Mouse (Mus musculus) urinary bladder, postnatal 4 days (tissue): ENCODE results near the gene Cobl.

Experiments used
- DNase-seq, 2 experiments: peaks; one replicate each; pipeline ENCODE4 v3.0.0; 2021 to 2022; ENCODE audit warnings: low spot score in 2 of 2

The Cobl gene

GRCm38 (mm10) chr11:12219594-12220530 lies 244.9 kb downstream of the Cobl start:
- DNase-seq: no peak

GRCm38 (mm10) chr11:12216897-12217296 lies 247.9 kb downstream of the Cobl start:
- no peak for DNase-seq

GRCm38 (mm10) chr11:12215582-12215981 lies 249.2 kb downstream of the Cobl start:
- DNase-seq: no peak

GRCm38 (mm10) chr11:12208574-12208973 lies 256.2 kb downstream of the Cobl start:
- no peak for DNase-seq

GRCm38 (mm10) chr11:12205201-12206161 lies 259.3 kb downstream of the Cobl start:
- DNase-seq: no peak

GRCm38 (mm10) chr11:12199441-12199840 lies 265.3 kb downstream of the Cobl start:
- DNase-seq: no peak

- DNase-seq: no peak
Measured at GRCm38 (mm10) chr11:12198700-12199349, 265.9 kb downstream of the Cobl start.

- no peak for DNase-seq
Measured at GRCm38 (mm10) chr11:12198017-12198416, 266.7 kb downstream of the Cobl start.

GRCm38 (mm10) chr11:12197542-12197941 lies 267.2 kb downstream of the Cobl start:
- no peak for DNase-seq

GRCm38 (mm10) chr11:12195390-12195789 lies 269.4 kb downstream of the Cobl start:
- no peak for DNase-seq

GRCm38 (mm10) chr11:12193369-12193768 lies 271.4 kb downstream of the Cobl start:
- no peak for DNase-seq

GRCm38 (mm10) chr11:12191386-12191785 lies 273.4 kb downstream of the Cobl start:
- no peak for DNase-seq

- DNase-seq: no peak
Measured at GRCm38 (mm10) chr11:12190417-12190816, 274.3 kb downstream of the Cobl start.
